Mouse (Mus musculus) kidney, embryonic 16.5 days (tissue): ENCODE measurements at regions not wholly inside any gene's neighbourhood (a gene's known extent, or its start where the extent isn't known, plus 50 kb on each side); places are given as distances from the start of the nearest gene placed in this dataset.
"Not testable (repeated sequence)": the region's sequence is repeated elsewhere in the genome, so short reads cannot be mapped to it uniquely, and the experiment has no call there.

Experiments
- ATAC-seq: fragments of 200-750 bp; cut with Nextera tagmentation; 2 replicates; pipeline ENCODE4 v1.8.0; 2017; ENCODE audit warnings: moderate TSS enrichment; ENCODE audit not compliant: low FRiP score, low TSS enrichment
- H3K27ac ChIP-seq: fragments of 300-500 bp; sonication (generic); 2 replicates; pipeline ENCODE4 v1.5.1; 2014; ENCODE audit warnings: low read length
- H3K27me3 ChIP-seq: fragments of 300-500 bp; sonication (generic); 2 replicates; pipeline ENCODE4 v1.6.1; 2014; ENCODE audit warnings: low read length, control low read depth, mixed read lengths; ENCODE audit not compliant: insufficient read depth
- H3K36me3 ChIP-seq: fragments of 300-500 bp; sonication (generic); 2 replicates; pipeline ENCODE4 v1.6.1; 2014; ENCODE audit warnings: low read length, control low read depth, mixed read lengths; ENCODE audit not compliant: insufficient read depth
- H3K4me1 ChIP-seq: fragments of 300-500 bp; sonication (generic); 2 replicates; pipeline ENCODE4 v1.6.1; 2014; ENCODE audit warnings: low read length, control low read depth, mixed read lengths; ENCODE audit not compliant: insufficient read depth
- H3K4me2 ChIP-seq: fragments of 300-500 bp; sonication (generic); replicated peaks from 2 replicates; pipeline ENCODE4 v1.6.1; 2014; ENCODE audit warnings: low read depth, low read length
- H3K4me3 ChIP-seq: fragments of 300-500 bp; sonication (generic); 2 replicates; pipeline ENCODE4 v1.5.1; 2014; ENCODE audit warnings: mild to moderate bottlenecking, low read length
- H3K9ac ChIP-seq: fragments of 300-500 bp; sonication (generic); replicated peaks from 2 replicates; pipeline ENCODE4 v1.6.1; 2014; ENCODE audit warnings: low read length
- H3K9me3 ChIP-seq: fragments of 300-500 bp; sonication (generic); 2 replicates; pipeline ENCODE4 v1.6.1; 2016; ENCODE audit warnings: low read length, control low read depth
- WGBS: fragments of 180-500 bp; shearing (Covaris S2); extraction: QIAGEN DNeasy Blood & Tissue Kit; methylation state at CpG from one replicate; pipeline ENCODE4 v1.1.7; 2014; 5-methylcytosine and 5-hydroxymethylcytosine counted together

- H3K36me3 ChIP-seq = no peaks in the 10 kb centered on the region
- no peak overlapping the region for H3K4me2 ChIP-seq
- H3K9me3 ChIP-seq = no peaks in the 10 kb centered on the region
- no peak overlapping the region for H3K4me3 ChIP-seq
- H3K27me3 ChIP-seq = no peaks in the 10 kb centered on the region
- no peak overlapping the region for H3K27ac ChIP-seq
- H3K4me1 ChIP-seq = no peaks in the 10 kb centered on the region
- no peak for ATAC-seq
- WGBS = 59% methylated on average over 2 of the region's 2 CpGs
- no peak overlapping the region for H3K9ac ChIP-seq
These were observed 55.5 kb upstream of the Gm7358 start for GRCm38 (mm10) chr17:14114856-14115255.

GRCm38 (mm10) chr17:14111692-14112091, 52.4 kb upstream of the Gm7358 start:
- H3K27ac ChIP-seq, H3K27me3 ChIP-seq, ATAC-seq, H3K4me1 ChIP-seq, H3K9ac ChIP-seq, H3K9me3 ChIP-seq, H3K4me3 ChIP-seq, H3K36me3 ChIP-seq, H3K4me2 ChIP-seq: not testable (repeated sequence)
- WGBS = 19% methylated on average over 1 of the region's 1 CpGs
